Mouse (Mus musculus) common myeloid progenitor, adult 5-6 weeks (primary cell): ENCODE measurements around the gene Gpn1. TPM values are rescaled to one million over a fixed set of nuclear protein-coding genes. Genes with fewer than 3 reads are reported as not detected.
A peak's percentile ranks its signal among the peaks of the same experiment; 100 is the strongest.
"Not testable (repeated sequence)": the region's sequence is repeated elsewhere in the genome, so short reads cannot be mapped to it uniquely, and the experiment has no call there.

Experiments
- ATAC-seq: replicated peaks from 2 replicates; pipeline ENCODE4 v1.8.0; 2016; ENCODE audit warnings: low read depth, mild to moderate bottlenecking, moderate TSS enrichment, inconsistent platforms; ENCODE audit not compliant: poor library complexity, severe bottlenecking
- total RNA-seq: library from RNA; stranded (forward); fragments of 200-1000, 187-1606 nt; gene quantifications from 2 replicates; pipeline ENCODE4 v1.2.3, GENCODE M21; 2017

Gene Gpn1
- total RNA-seq, result 19.4 and 37.1 TPM in 2 replicates

GRCm38 (mm10) chr5:31494513-31495297 is at the start of gene Gpn1:
TSS of gene Gpn1 (plus strand) at chr5:31494741.
- peak; percentile 100 for ATAC-seq

GRCm38 (mm10) chr5:31451336-31451735 is 43.2 kb upstream of the Gpn1 start:
- no peak for ATAC-seq

- peak; percentile 98 for ATAC-seq
These were observed 42.5 kb upstream of the Gpn1 start, which contains the start of gene Zfp512 for GRCm38 (mm10) chr5:31451878-31452561. TSS of gene Zfp512 (plus strand) at chr5:31452431.

GRCm38 (mm10) chr5:31452562-31452878 is 42.0 kb upstream of the Gpn1 start:
- ATAC-seq, result no peak

- ATAC-seq, result no peak
These were observed 41.6 kb upstream of the Gpn1 start for GRCm38 (mm10) chr5:31452886-31453410.

- ATAC-seq, result peak; percentile 81
These were observed 26.7 kb upstream of the Gpn1 start for GRCm38 (mm10) chr5:31467798-31468197.

- ATAC-seq, result no peak
These were observed 24.8 kb upstream of the Gpn1 start for GRCm38 (mm10) chr5:31469711-31470110.

GRCm38 (mm10) chr5:31470334-31470733 is 24.2 kb upstream of the Gpn1 start:
- ATAC-seq, result peak; percentile 72

- ATAC-seq, result no peak
These were observed 14.0 kb upstream of the Gpn1 start for GRCm38 (mm10) chr5:31480536-31480935.

- ATAC-seq, result no peak
These were observed 9.1 kb upstream of the Gpn1 start, which contains the start of gene 4930548H24Rik for GRCm38 (mm10) chr5:31485440-31485839. TSS of gene 4930548H24Rik (plus strand) at chr5:31485740.

GRCm38 (mm10) chr5:31487889-31488288 is 6.7 kb upstream of the Gpn1 start:
- 0 out of 2 replicates have a peak, but pooled peaks have one; percentile 36 for ATAC-seq

- ATAC-seq, result no peak
These were observed 5.3 kb upstream of the Gpn1 start for GRCm38 (mm10) chr5:31489116-31489769.

GRCm38 (mm10) chr5:31492031-31492430 is 2.5 kb upstream of the Gpn1 start:
- no peak for ATAC-seq

- ATAC-seq, result no peak
These were observed 10.3 kb downstream of the Gpn1 start for GRCm38 (mm10) chr5:31504843-31505242.

GRCm38 (mm10) chr5:31512481-31512880 is 17.9 kb downstream of the Gpn1 start:
- ATAC-seq, result peak; percentile 81

- no peak for ATAC-seq
These were observed 26.0 kb downstream of the Gpn1 start for GRCm38 (mm10) chr5:31520556-31520955.

- peak; percentile 93 for ATAC-seq
These were observed 32.0 kb downstream of the Gpn1 start, which contains the start of gene Slc4a1ap for GRCm38 (mm10) chr5:31526354-31527116. TSS of gene Slc4a1ap (plus strand) at chr5:31526995.

- ATAC-seq, result peak; percentile 14; the same call in 1 of the 2 replicates
These were observed 32.7 kb downstream of the Gpn1 start for GRCm38 (mm10) chr5:31527117-31527680.

- not testable (repeated sequence) for ATAC-seq
These were observed 33.2 kb downstream of the Gpn1 start, which contains the start of gene Supt7l for GRCm38 (mm10) chr5:31527707-31528106. TSS of gene Supt7l (minus strand) at chr5:31527807.
